Mouse (Mus musculus): Measurements from ENCODE around the gene Plekhg1. TPM values are rescaled to one million over a fixed set of nuclear protein-coding genes. Genes with fewer than 3 reads are reported as not detected.

Gene Plekhg1
- polyA plus RNA-seq (2014; fragmentation: Illumina TruSeq; extraction: RNeasy Lipid Tissue Mini Kit (QIAGEN cat#74804); ENCODE audit: low read depth, low replicate concordance), result 3.7 TPM

GRCm38 (mm10) chr10:3740148-3740503, at the start of gene Plekhg1:
TSS of gene Plekhg1 (plus strand) at chr10:3740364.

GRCm38 (mm10) chr10:3972981-3973588, 232.9 kb downstream of the Plekhg1 start, which contains the start of gene Mthfd1l:
TSS of gene Mthfd1l (plus strand) at chr10:3973118.

Other genes with a start within 250 kb of the Plekhg1 start
- 178 TPM for gene Iyd, start 200.1 kb upstream of the Plekhg1 start, polyA plus RNA-seq (2014; fragmentation: Illumina TruSeq; extraction: RNeasy Lipid Tissue Mini Kit (QIAGEN cat#74804); ENCODE audit: low read depth, low replicate concordance)
- 0.34 TPM for gene Mthfd1l, start 232.8 kb downstream of the Plekhg1 start, polyA plus RNA-seq (2014; fragmentation: Illumina TruSeq; extraction: RNeasy Lipid Tissue Mini Kit (QIAGEN cat#74804); ENCODE audit: low read depth, low replicate concordance)

All from liver, adult 10 weeks (tissue).